Mouse (Mus musculus) heart, postnatal 0 days (tissue): ENCODE results near the gene Psmb10.

ENCODE experiments used
- CTCF ChIP-seq: IDR thresholded peaks from 2 replicates; pipeline ENCODE4 v1.5.1; 2016; ENCODE audit warnings: antibody characterized with exemption, control low read depth, low read depth
- EP300 ChIP-seq: IDR thresholded peaks from 2 replicates; pipeline ENCODE4 v1.6.1; 2016; ENCODE audit warnings: antibody characterized with exemption, low read depth

GRCm38 (mm10) chr8:105892432-105892831, 45.8 kb downstream of the Psmb10 start:
- TF ChIP-seq CTCF (peak; percentile 40), EP300 (no peak)
